Mouse (Mus musculus) WW6 (cell line): ENCODE results near the gene Trpm6.
"Not testable (repeated sequence)": the region's sequence is repeated elsewhere in the genome, so short reads cannot be mapped to it uniquely, and the experiment has no call there.

Experiments
- DNase-seq: peaks from one replicate; pipeline ENCODE4 v3.0.0-alpha.2; 2013; ENCODE audit warnings: low read depth, low spot score

The Trpm6 gene

GRCm38 (mm10) chr19:18749598-18750339, at the start of gene Trpm6:
Gene Trpm6, plus strand, starts transcription at chr19:18749983.
- DNase-seq, result no peak

GRCm38 (mm10) chr19:18708101-18708500, 41.7 kb upstream of the Trpm6 start:
- DNase-seq, result no peak

DNA sequence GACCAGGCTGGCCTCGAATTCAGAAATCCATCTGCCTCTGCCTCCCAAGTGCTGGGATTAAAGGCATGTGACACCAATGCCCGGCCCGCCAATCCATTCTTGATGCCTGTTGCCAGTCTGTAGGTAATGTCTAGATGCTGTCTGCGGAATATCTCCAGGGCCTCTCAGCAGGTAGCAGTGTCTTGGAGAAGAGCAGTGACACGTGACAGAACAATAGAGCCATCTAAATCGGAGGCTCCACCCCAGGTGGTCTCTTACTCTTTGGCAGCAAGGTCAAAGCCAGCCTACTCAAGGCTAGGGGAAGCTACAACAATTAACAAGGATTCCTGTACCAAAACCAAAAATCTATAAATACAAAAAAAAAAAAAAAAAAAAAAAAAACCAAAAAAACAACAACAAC, 38.9 kb upstream of the Trpm6 start:
- DNase-seq, result peak; percentile 57

GRCm38 (mm10) chr19:18711589-18711988, 38.2 kb upstream of the Trpm6 start:
- DNase-seq, result no peak

GRCm38 (mm10) chr19:18712153-18712865, 37.5 kb upstream of the Trpm6 start:
- DNase-seq, result no peak

DNA sequence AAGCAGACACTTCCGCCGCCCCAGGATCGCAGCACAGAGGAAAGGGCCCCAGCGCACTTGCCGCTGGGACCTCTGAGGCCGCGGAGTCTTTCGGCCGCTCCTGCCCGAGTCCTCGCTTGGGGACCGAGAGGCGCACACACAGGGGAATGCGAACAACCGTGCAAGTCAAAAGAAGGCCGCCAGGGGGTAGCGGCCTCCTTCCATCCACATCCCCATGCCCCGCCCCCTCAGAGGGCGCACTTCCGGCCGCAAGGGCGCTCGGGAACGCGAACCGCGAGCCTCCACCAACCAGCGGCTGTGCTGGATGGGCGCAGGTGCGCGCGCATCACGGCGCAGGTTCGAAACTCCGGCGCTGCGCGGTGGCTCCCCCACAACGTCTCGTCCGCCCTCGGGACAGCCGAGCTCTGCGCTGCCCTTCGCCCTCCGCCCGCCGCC, 36.9 kb upstream of the Trpm6 start, which contains the start of gene D030056L22Rik:
D030056L22Rik (plus strand) TSS at position 328 of the 435 bp plus-strand sequence.
- peak; percentile 95 for DNase-seq

GRCm38 (mm10) chr19:18713357-18713756, 36.4 kb upstream of the Trpm6 start:
- DNase-seq, result not testable (repeated sequence)

- no peak for DNase-seq
Measured at GRCm38 (mm10) chr19:18716374-18716773, 33.4 kb upstream of the Trpm6 start.

DNA sequence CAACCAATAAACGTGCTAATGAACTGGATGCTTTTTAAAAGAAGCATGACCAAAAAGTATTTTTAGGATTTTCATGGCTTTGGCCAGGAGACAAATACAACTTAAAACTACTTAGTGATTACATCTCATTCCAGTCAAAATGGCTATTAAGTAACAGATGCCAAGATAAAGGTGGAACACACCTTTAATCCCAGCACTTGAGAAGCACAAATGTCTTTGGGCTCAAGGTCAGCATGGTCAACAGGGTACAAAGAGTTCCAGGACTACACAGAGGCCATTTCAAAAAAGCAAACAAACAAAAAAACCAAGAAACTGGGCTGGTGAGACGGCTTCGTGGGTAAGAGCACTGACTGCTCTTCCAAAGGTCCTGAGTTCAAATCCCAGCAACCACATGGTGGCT, 29.4 kb upstream of the Trpm6 start:
- DNase-seq, result no peak

DNA sequence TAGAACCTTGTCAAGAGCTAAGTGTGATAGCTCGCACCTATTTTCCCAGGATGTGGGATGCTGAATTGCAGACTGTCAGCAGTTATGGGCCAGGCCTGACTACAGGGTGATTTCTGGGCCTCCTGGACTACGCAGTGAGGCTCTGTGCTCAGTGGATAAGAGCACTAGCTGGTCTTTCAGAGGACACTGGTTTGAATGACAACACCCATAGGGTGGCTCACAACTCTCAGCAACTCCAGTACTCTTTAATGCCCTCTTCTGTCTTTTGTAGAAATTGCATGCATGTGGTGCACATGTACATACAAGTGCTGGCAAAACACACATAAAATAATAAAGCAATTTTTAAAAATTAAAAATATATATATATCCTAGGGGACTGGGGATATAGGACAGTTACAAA, 24.6 kb upstream of the Trpm6 start:
- DNase-seq, result no peak

DNA sequence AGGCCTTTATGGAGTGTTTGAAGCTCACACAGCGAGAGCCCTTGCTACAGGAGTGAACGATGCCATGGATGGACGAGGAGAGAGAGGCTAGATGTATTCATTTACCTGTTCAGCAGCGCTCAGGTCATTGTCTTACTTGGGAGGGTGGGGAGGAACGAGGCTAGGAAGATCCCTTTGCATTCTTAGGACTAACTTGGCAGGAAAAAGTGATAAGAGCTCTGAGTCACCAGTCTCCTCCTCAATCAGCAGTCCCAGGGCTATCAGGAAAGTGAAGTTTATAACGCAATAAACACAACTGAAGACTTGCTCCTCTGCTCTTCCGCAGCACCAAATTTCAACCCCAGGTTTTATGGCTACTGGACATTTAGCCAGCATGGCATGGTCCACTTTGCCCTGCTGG, 19.5 kb upstream of the Trpm6 start:
- DNase-seq, result no peak

- no peak for DNase-seq
Measured at GRCm38 (mm10) chr19:18731077-18731476, 18.7 kb upstream of the Trpm6 start.

DNA sequence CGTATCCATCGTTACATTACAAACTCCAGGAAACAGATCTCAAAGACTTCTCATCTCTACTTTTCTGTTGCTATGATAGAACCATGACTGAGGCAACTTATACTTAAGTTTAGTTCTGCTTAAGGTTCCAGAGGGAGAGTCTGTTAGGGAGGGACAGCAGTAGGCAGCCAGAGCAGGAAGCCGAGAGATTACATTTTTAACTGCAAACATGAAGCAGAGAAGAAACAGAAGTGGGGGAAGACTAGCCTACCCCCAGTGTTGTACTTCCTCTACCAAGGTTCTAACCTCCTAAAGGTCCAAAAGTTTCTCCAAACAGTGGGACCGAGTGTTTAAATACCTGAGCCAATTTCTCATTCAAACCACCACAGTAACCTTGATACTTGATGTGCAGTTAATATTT, 13.9 kb upstream of the Trpm6 start:
- DNase-seq, result no peak

GRCm38 (mm10) chr19:18739146-18739545, 10.6 kb upstream of the Trpm6 start:
- DNase-seq, result no peak

- no peak for DNase-seq
Measured at GRCm38 (mm10) chr19:18743946-18744345, 5.8 kb upstream of the Trpm6 start.

DNA sequence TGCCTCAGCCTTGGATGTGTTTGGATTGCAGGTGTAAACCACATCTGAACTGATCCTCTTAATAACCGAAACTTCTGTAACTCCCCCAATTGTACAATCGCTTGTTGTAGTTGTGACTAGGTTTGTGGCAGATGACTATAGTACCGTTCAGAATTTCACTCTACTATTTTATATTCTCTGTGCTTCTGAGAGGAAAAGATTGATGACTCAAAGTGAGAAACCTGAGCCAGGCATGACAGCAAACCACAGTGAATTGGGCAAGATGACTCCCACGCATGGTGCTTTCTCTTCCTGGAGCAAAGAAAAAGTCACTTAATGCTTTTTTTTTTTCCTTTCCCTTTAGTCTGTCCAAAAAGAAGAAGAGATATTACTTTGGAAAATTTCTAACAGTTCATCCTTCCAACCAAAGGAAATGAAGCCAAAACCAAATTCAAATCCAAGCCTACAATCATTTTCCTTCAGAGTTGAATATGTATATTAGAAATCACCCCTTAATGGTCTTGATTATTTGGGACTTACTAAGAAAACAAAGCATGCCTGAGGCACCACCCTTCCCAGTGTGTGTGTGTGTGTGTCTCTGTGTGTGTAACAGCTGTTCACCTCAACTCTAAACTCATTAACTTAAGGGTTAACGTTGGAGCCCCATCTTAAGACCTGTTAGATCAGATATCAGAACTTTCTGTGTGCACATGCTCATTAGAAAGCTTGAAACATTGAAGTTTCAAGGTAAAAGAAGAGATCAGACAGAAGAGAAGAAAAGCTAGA, 3.0 kb upstream of the Trpm6 start:
- no peak for DNase-seq

DNA sequence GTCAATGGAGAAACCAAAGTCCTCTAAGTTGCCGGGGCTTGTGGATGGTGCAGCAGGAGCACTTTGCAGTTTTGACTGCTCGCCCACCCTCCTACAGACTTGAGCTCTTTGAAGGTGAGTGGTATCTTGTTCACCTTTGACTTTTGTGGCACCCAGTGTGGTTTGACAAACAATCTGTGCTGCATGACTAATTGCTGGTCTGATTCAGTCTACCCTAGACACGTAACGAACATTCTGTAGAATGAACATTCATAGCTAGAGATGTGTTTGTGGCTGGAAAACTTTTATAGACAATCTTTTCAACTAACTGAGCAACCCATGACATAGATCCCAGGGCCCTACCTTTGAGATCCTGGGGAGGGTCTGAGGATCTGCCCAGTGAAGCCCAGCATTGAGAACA, 2.4 kb upstream of the Trpm6 start:
- no peak for DNase-seq

GRCm38 (mm10) chr19:18757191-18757590, 7.4 kb downstream of the Trpm6 start:
- no peak for DNase-seq

GRCm38 (mm10) chr19:18757706-18758105, 7.9 kb downstream of the Trpm6 start:
- DNase-seq, result no peak

- no peak for DNase-seq
Measured at GRCm38 (mm10) chr19:18758269-18758668, 8.5 kb downstream of the Trpm6 start.

GRCm38 (mm10) chr19:18758916-18759315, 9.1 kb downstream of the Trpm6 start:
- no peak for DNase-seq

GRCm38 (mm10) chr19:18766399-18766798, 16.6 kb downstream of the Trpm6 start:
- no peak for DNase-seq
